Mouse (Mus musculus) v-Abl transformed pro-B cells (cell line): ENCODE results near the gene Rela.
"Not testable (repeated sequence)": the region's sequence is repeated elsewhere in the genome, so short reads cannot be mapped to it uniquely, and the experiment has no call there.

ENCODE experiments used
- in situ Hi-C, 2 experiments: fragments of 400-800 bp; cut with MboI; formaldehyde crosslinking; loops; one replicate each; pipeline ENCODE4 v1.15.1; 2025; ENCODE audit not compliant: unreplicated experiment in 2 of 2

Rela gene

GRCm38 (mm10) chr19:5662981-5663913 is 26.0 kb downstream of the Rela start, which contains the start of gene Sipa1:
Gene Sipa1 (minus strand): TSS chr19:5663707.
- in situ Hi-C loops, result no loop called here

- in situ Hi-C loops, result no loop called here
Observed at GRCm38 (mm10) chr19:5664669-5665257, 27.5 kb downstream of the Rela start.

GRCm38 (mm10) chr19:5665465-5665864 is 28.2 kb downstream of the Rela start:
- in situ Hi-C loops, result no loop called here

GRCm38 (mm10) chr19:5666386-5666785 is 29.1 kb downstream of the Rela start:
- in situ Hi-C loops, result no loop called here

- in situ Hi-C loops, result no loop called here
Observed at GRCm38 (mm10) chr19:5668372-5668771, 31.1 kb downstream of the Rela start.

GRCm38 (mm10) chr19:5680432-5680831 is 43.1 kb downstream of the Rela start:
- in situ Hi-C loops, result no loop called here

- in situ Hi-C loops, result no loop called here
Observed at GRCm38 (mm10) chr19:5684236-5684635, 47.0 kb downstream of the Rela start.

GRCm38 (mm10) chr19:5684985-5685384 is 47.7 kb downstream of the Rela start:
- in situ Hi-C loops, result no loop called here

- in situ Hi-C loops, result no loop called here
Observed at GRCm38 (mm10) chr19:5685431-5685830, 48.1 kb downstream of the Rela start.

- in situ Hi-C loops, result no loop called here
Observed at GRCm38 (mm10) chr19:5685861-5686260, 48.6 kb downstream of the Rela start.

GRCm38 (mm10) chr19:5686437-5686836 is 49.2 kb downstream of the Rela start:
- in situ Hi-C loops, result no loop called here

GRCm38 (mm10) chr19:5686954-5687353 is 49.7 kb downstream of the Rela start:
- in situ Hi-C loops, result not testable (repeated sequence)

- in situ Hi-C loops, result no loop called here
Observed at GRCm38 (mm10) chr19:5687738-5688137, 50.5 kb downstream of the Rela start.

GRCm38 (mm10) chr19:5688200-5689087 is 51.2 kb downstream of the Rela start, which contains the start of the genes Map3k11 and Pcnx3:
Gene Map3k11 (plus strand): TSS chr19:5688742.
Gene Pcnx3 (minus strand): TSS chr19:5688908.
- in situ Hi-C loops, result no loop called here

- in situ Hi-C loops, result no loop called here
Observed at GRCm38 (mm10) chr19:5689088-5689428, 51.8 kb downstream of the Rela start.

- in situ Hi-C loops, result no loop called here
Observed at GRCm38 (mm10) chr19:5689565-5690342, 52.5 kb downstream of the Rela start.

- in situ Hi-C loops, result no loop called here
Observed at GRCm38 (mm10) chr19:5690343-5690735, 53.1 kb downstream of the Rela start.

GRCm38 (mm10) chr19:5691601-5692000 is 54.3 kb downstream of the Rela start:
- in situ Hi-C loops, result no loop called here

GRCm38 (mm10) chr19:5692086-5692912 is 55.0 kb downstream of the Rela start:
- in situ Hi-C loops, result no loop called here
